Mouse (Mus musculus) kidney, postnatal 0 days (tissue): ENCODE results near the gene Rnf207. TPM values are rescaled to one million over a fixed set of nuclear protein-coding genes. Genes with fewer than 3 reads are reported as not detected.

Experiments
- ATAC-seq: fragments of 200-750 bp; cut with Nextera tagmentation; replicated peaks from 2 replicates; pipeline ENCODE4 v1.8.0; 2017; ENCODE audit warnings: low read depth, moderate number of reproducible peaks, moderate TSS enrichment, moderate library complexity; ENCODE audit not compliant: low FRiP score
- DNase-seq: peaks from one replicate; pipeline ENCODE4 v3.0.0-alpha.2; 2016; ENCODE audit warnings: low spot score
- H3K27ac ChIP-seq: fragments of 300-500 bp; sonication (generic); 2 replicates; pipeline ENCODE4 v1.5.1; 2014; ENCODE audit warnings: mild to moderate bottlenecking
- H3K27me3 ChIP-seq: fragments of 300-500 bp; sonication (generic); 2 replicates; pipeline ENCODE4 v1.6.1; 2014; ENCODE audit warnings: low read length, mixed read lengths; ENCODE audit not compliant: insufficient read depth
- H3K36me3 ChIP-seq: fragments of 300-500 bp; sonication (generic); 2 replicates; pipeline ENCODE4 v1.6.1; 2014; ENCODE audit warnings: low read length, mixed read lengths; ENCODE audit not compliant: insufficient read depth
- H3K4me1 ChIP-seq: fragments of 300-500 bp; sonication (generic); replicated peaks from 2 replicates; pipeline ENCODE4 v1.6.1; 2014; ENCODE audit warnings: antibody characterized with exemption, low read length, mixed read lengths; ENCODE audit not compliant: insufficient read depth
- H3K4me2 ChIP-seq: fragments of 300-500 bp; sonication (generic); 2 replicates; pipeline ENCODE4 v1.6.1; 2014; ENCODE audit warnings: mild to moderate bottlenecking, low read length, moderate library complexity, mixed read lengths
- H3K4me3 ChIP-seq: fragments of 300-500 bp; sonication (generic); replicated peaks from 2 replicates; pipeline ENCODE4 v1.5.1; 2014; ENCODE audit warnings: low read depth, low read length
- H3K9ac ChIP-seq: fragments of 300-500 bp; sonication (generic); 2 replicates; pipeline ENCODE4 v1.6.1; 2014; ENCODE audit warnings: low read depth, low read length
- H3K9me3 ChIP-seq: fragments of 300-500 bp; sonication (generic); replicated peaks from 2 replicates; pipeline ENCODE4 v1.6.1; 2016; ENCODE audit warnings: low read length, inconsistent platforms, mixed read lengths
- CTCF ChIP-seq: IDR thresholded peaks from 2 replicates; pipeline ENCODE4 v1.5.1; 2016; ENCODE audit warnings: antibody characterized with exemption, low read depth, mild to moderate bottlenecking, moderate library complexity
- WGBS: fragments of 180-500 bp; shearing (Covaris S2); extraction: QIAGEN DNeasy Blood & Tissue Kit; methylation state at CpG from one replicate; pipeline ENCODE4 v1.1.7; 2014; 5-methylcytosine and 5-hydroxymethylcytosine counted together
- polyA plus RNA-seq: library from polyadenylated mRNA; unstranded; fragments of >200 nt; fragmentation: Nextera tagmentation; extraction: Ambion mirVana; gene quantifications from 2 replicates; pipeline ENCODE4 v1.2.1, GENCODE M21; 2015

Rnf207 gene
- polyA plus RNA-seq, 1 experiment from 2014 or later: 1.1 TPM

- WGBS: 51% methylated on average over 16 of the region's 16 CpGs
- Histone ChIP-seq H3K27me3 (no peaks in the 10 kb centered on the region), H3K27ac (no peak overlapping the region), H3K9ac (no peak overlapping the region), H3K9me3 (no peaks in the 10 kb centered on the region), H3K4me2 (peak overlapping the region; percentile 84; the same call in 1 of the 2 replicates), H3K4me3 (peak overlapping the region; percentile 93), H3K36me3 (peaks cover 11% of the 10 kb centered on the region; the same call in 1 of the 2 replicates), H3K4me1 (peaks cover 7% of the 10 kb centered on the region; the same call in 1 of the 2 replicates)
- ATAC-seq (0 out of 2 replicates have a peak, but pooled peaks have one; percentile 11), DNase-seq (no peak)
- TF ChIP-seq CTCF: no peak
Observed at GRCm38 (mm10) chr4:152324641-152325562, 6.1 kb upstream of the Rnf207 start.

- ATAC-seq: no peak
- Histone ChIP-seq H3K27ac (no peak overlapping the region), H3K4me3 (no peak overlapping the region), H3K4me1 (peaks cover 7% of the 10 kb centered on the region; the same call in 1 of the 2 replicates), H3K9ac (no peak overlapping the region), H3K4me2 (no peak overlapping the region), H3K27me3 (0 out of 2 replicates have a peak, but pooled peaks cover 6% of the 10 kb centered on the region), H3K36me3 (no peaks in the 10 kb centered on the region), H3K9me3 (no peaks in the 10 kb centered on the region)
- 34% methylated on average over 5 of the region's 5 CpGs for WGBS
- no peak for TF ChIP-seq CTCF
- DNase-seq: no peak
Observed at GRCm38 (mm10) chr4:152321464-152321863, 2.7 kb upstream of the Rnf207 start.

- no peak overlapping the region for H3K4me2 ChIP-seq
- H3K4me3 ChIP-seq: no peak overlapping the region
- no peaks in the 10 kb centered on the region for H3K9me3 ChIP-seq
- H3K4me1 ChIP-seq: peaks cover 24% of the 10 kb centered on the region
- 85% methylated on average over 6 of the region's 6 CpGs for WGBS
- DNase-seq: no peak
- ATAC-seq: no peak
- no peaks in the 10 kb centered on the region for H3K36me3 ChIP-seq
- H3K27me3 ChIP-seq: peaks cover 30% of the 10 kb centered on the region
- no peak overlapping the region for H3K27ac ChIP-seq
- no peak for TF ChIP-seq CTCF
- no peak overlapping the region for H3K9ac ChIP-seq
Observed at GRCm38 (mm10) chr4:152317631-152318033, 1.2 kb downstream of the Rnf207 start.

GRCm38 (mm10) chr4:152315498-152316213, 3.1 kb downstream of the Rnf207 start:
- Histone ChIP-seq H3K4me2 (peak overlapping the region; percentile 58), H3K27me3 (peaks cover 39% of the 10 kb centered on the region), H3K4me3 (peak overlapping the region; percentile 26), H3K9me3 (no peaks in the 10 kb centered on the region), H3K36me3 (no peaks in the 10 kb centered on the region), H3K27ac (no peak overlapping the region), H3K9ac (0 out of 2 replicates have a peak overlapping the region, but pooled peaks have one; percentile 8), H3K4me1 (peaks cover 30% of the 10 kb centered on the region)
- no peak for TF ChIP-seq CTCF
- WGBS: 1% methylated on average over 43 of the region's 43 CpGs
- ATAC-seq (no peak), DNase-seq (no peak)

GRCm38 (mm10) chr4:152313934-152314333, 4.9 kb downstream of the Rnf207 start:
- no peak overlapping the region for H3K27ac ChIP-seq
- no peaks in the 10 kb centered on the region for H3K9me3 ChIP-seq
- peaks cover 39% of the 10 kb centered on the region for H3K27me3 ChIP-seq
- TF ChIP-seq CTCF: peak; percentile 65
- H3K4me2 ChIP-seq: peak overlapping the region; percentile 51
- no peaks in the 10 kb centered on the region for H3K36me3 ChIP-seq
- ATAC-seq (peak; percentile 38), DNase-seq (peak; percentile 74)
- no peak overlapping the region for H3K9ac ChIP-seq
- no peak overlapping the region for H3K4me3 ChIP-seq
- H3K4me1 ChIP-seq: peaks cover 29% of the 10 kb centered on the region

GRCm38 (mm10) chr4:152313211-152313632, 5.6 kb downstream of the Rnf207 start:
- Histone ChIP-seq H3K9me3 (no peaks in the 10 kb centered on the region), H3K4me3 (peak overlapping the region; percentile 26), H3K27ac (no peak overlapping the region), H3K36me3 (no peaks in the 10 kb centered on the region), H3K4me2 (peak overlapping the region; percentile 51), H3K27me3 (peaks cover 39% of the 10 kb centered on the region), H3K4me1 (peaks cover 23% of the 10 kb centered on the region), H3K9ac (no peak overlapping the region)
- no peak for TF ChIP-seq CTCF
- 0% methylated on average over 29 of the region's 29 CpGs for WGBS
- DNase-seq (no peak), ATAC-seq (peak; percentile 38; the same call in 1 of the 2 replicates)
